In genomic region chr12:47163171-47163570, GRCm38 (mm10) we compare ENCODE assay signal across 11 mouse cellular contexts.
DNase-seq lines count a peak whose midpoint lies in the region; ATAC-seq and TF ChIP-seq lines count a peak whose summit lies in the region.
"Had no signal": no experiment of that assay in that cellular context is flagged by ENCODE, and none has a peak within 500 bp of the region (broad histone marks: within the 10 kb centered on the region; RNA-seq: fewer than 3 reads in every experiment).

No protein-coding gene starts in this region.

- no peak for ATAC-seq in lung, embryonic 16.5 days (ENCODE audit: low read depth)
- ATAC-seq in midbrain, embryonic 11.5 days (ENCODE audit: low FRiP score), result peak; percentile 46; the same call in 1 of the 2 replicates
- ATAC-seq in megakaryocyte progenitor cell, adult 5-6 weeks (replicated peaks; ENCODE audit: poor library complexity), result no peak
- ATAC-seq in megakaryocyte-erythroid progenitor cell, adult 5-6 weeks (replicated peaks; ENCODE audit: low FRiP score, low TSS enrichment, poor library complexity, severe bottlenecking), result no peak

- no peak overlapping the region for H3K9ac ChIP-seq in lung, embryonic 16.5 days (ENCODE audit: low read length)
- no peak overlapping the region for H3K9ac ChIP-seq in midbrain, embryonic 11.5 days (ENCODE audit: low read length)
- H3K9ac ChIP-seq: liver, embryonic 15.5 days had no signal

- no peak overlapping the region for H3K4me3 ChIP-seq in cerebellum, adult 2 months (replicated peaks; ENCODE audit: insufficient read depth, low read depth, low read length)
- H3K4me3 ChIP-seq in lung, embryonic 16.5 days (ENCODE audit: low read length), result no peak overlapping the region
- H3K4me3 ChIP-seq in midbrain, embryonic 11.5 days (ENCODE audit: low read depth, low read length), result no peak overlapping the region
- H3K4me3 ChIP-seq: liver, embryonic 15.5 days had no signal

- TF ChIP-seq CTCF in cerebellum, adult 2 months (IDR thresholded peaks at IDR 0.05; ENCODE audit: borderline replicate concordance, insufficient read depth, low read depth, low read length), result no peak

- 27% methylated on average over 1 of the region's 1 CpGs for WGBS in cerebellum, adult 2 months
- WGBS in lung, embryonic 16.5 days, result 30% methylated on average over 1 of the region's 1 CpGs
- 24% methylated on average over 1 of the region's 1 CpGs for WGBS in midbrain, embryonic 11.5 days

- H3K27ac ChIP-seq in cerebellum, adult 2 months (ENCODE audit: insufficient read depth, low read length), result peak overlapping the region; percentile 83; the same call in 1 of the 2 replicates
- no peak overlapping the region for H3K27ac ChIP-seq in lung, embryonic 16.5 days (ENCODE audit: low read length)
- peak overlapping the region; percentile 49 for H3K27ac ChIP-seq in midbrain, embryonic 11.5 days (ENCODE audit: low read depth, low read length)
- H3K27ac ChIP-seq: liver, embryonic 15.5 days had no signal

- no peaks in the 10 kb centered on the region for H3K27me3 ChIP-seq in cerebellum, adult 2 months (ENCODE audit: control insufficient read depth, insufficient read depth, low read length)
- H3K27me3 ChIP-seq in lung, embryonic 16.5 days (ENCODE audit: control insufficient read depth, insufficient read depth, low read depth, low read length), result no peaks in the 10 kb centered on the region
- H3K27me3 ChIP-seq in midbrain, embryonic 11.5 days (ENCODE audit: control insufficient read depth, insufficient read depth, low read length), result no peaks in the 10 kb centered on the region
- H3K27me3 ChIP-seq: liver, embryonic 15.5 days had no signal

- H3K4me2 ChIP-seq in lung, embryonic 16.5 days (ENCODE audit: low read depth, low read length), result peak overlapping the region; percentile 19; the same call in 1 of the 2 replicates
- peak overlapping the region; percentile 11; the same call in 1 of the 2 replicates for H3K4me2 ChIP-seq in midbrain, embryonic 11.5 days
- H3K4me2 ChIP-seq: liver, embryonic 15.5 days had no signal

- H3K9me3 ChIP-seq in lung, embryonic 16.5 days (ENCODE audit: control insufficient read depth, low read length), result no peaks in the 10 kb centered on the region
- H3K9me3 ChIP-seq in midbrain, embryonic 11.5 days (ENCODE audit: control insufficient read depth, low read length), result no peaks in the 10 kb centered on the region
- H3K9me3 ChIP-seq: G1E; liver, embryonic 15.5 days had no signal

- DNase-seq in cerebellum, adult 2 months, result peak in 1 of 2 experiments; percentile 16
- DNase-seq in cerebellum, adult 8-10 months, result no peak
- DNase-seq in lung, postnatal 25 days (ENCODE audit: low spot score), result no peak
- DNase-seq in midbrain, embryonic 11.5 days (ENCODE audit: low spot score, missing footprints), result no peak
- DNase-seq in thymus, postnatal 4 days, result no peak
- DNase-seq: kidney, adult 8-10 months had no signal

- H3K36me3 ChIP-seq in lung, embryonic 16.5 days (ENCODE audit: control insufficient read depth, insufficient read depth, low read length), result no peaks in the 10 kb centered on the region
- no peaks in the 10 kb centered on the region for H3K36me3 ChIP-seq in midbrain, embryonic 11.5 days (ENCODE audit: control insufficient read depth, insufficient read depth, low read length)
- H3K36me3 ChIP-seq: G1E; liver, embryonic 15.5 days had no signal

- H3K4me1 ChIP-seq in cerebellum, adult 2 months (ENCODE audit: control insufficient read depth, insufficient read depth, low read length), result peaks cover 10% of the 10 kb centered on the region; the same call in 1 of the 2 replicates
- H3K4me1 ChIP-seq in lung, embryonic 16.5 days (replicated peaks; ENCODE audit: control insufficient read depth, insufficient read depth, low read length), result peaks cover 4% of the 10 kb centered on the region
- peaks cover 11% of the 10 kb centered on the region; the same call in 1 of the 2 replicates for H3K4me1 ChIP-seq in midbrain, embryonic 11.5 days (ENCODE audit: control insufficient read depth, insufficient read depth, low read length)
- H3K4me1 ChIP-seq: liver, embryonic 15.5 days had no signal

- no peak for TF ChIP-seq POLR2A in cerebellum, adult 2 months (IDR thresholded peaks at IDR 0.05; ENCODE audit: borderline replicate concordance, insufficient read depth, low read length)
